Mouse (Mus musculus): ENCODE data around the gene Klf1. TPM values are rescaled to one million over a fixed set of nuclear protein-coding genes. Genes with fewer than 3 reads are reported as not detected.
"Not testable (repeated sequence)": the region's sequence is repeated elsewhere in the genome, so short reads cannot be mapped to it uniquely, and the experiment has no call there.

Klf1 gene
- polyA plus RNA-seq, 1 experiment from 2014 or later = 0.91 TPM

- Histone ChIP-seq H3K4me2 (replicated peaks) (peak overlapping the region; percentile 90), H3K4me1 (replicated peaks; ENCODE audit: control insufficient read depth, insufficient read depth, low read length) (peaks cover 10% of the 10 kb centered on the region), H3K27ac (no peak overlapping the region), H3K4me3 (replicated peaks; ENCODE audit: low read length) (peak overlapping the region; percentile 41), H3K9ac (peak overlapping the region; percentile 60), H3K9me3 (ENCODE audit: control insufficient read depth, low read length) (no peaks in the 10 kb centered on the region), H3K36me3 (replicated peaks; ENCODE audit: control insufficient read depth, insufficient read depth) (no peaks in the 10 kb centered on the region; the same call in 1 of the 2 replicates), H3K27me3 (ENCODE audit: control insufficient read depth, insufficient read depth, low read length) (peaks cover 16% of the 10 kb centered on the region; the same call in 1 of the 2 replicates)
- ATAC-seq (ENCODE audit: low FRiP score) (peak; percentile 81), DNase-seq (ENCODE audit: low spot score) (peak; percentile 80)
- under 1% methylated on average over 68 of the region's 68 CpGs for WGBS
Measured at GRCm38 (mm10) chr8:84902920-84903661, 1.4 kb downstream of the Klf1 start.

GRCm38 (mm10) chr8:84904351-84904750, 2.6 kb downstream of the Klf1 start:
- Histone ChIP-seq H3K9me3 (ENCODE audit: control insufficient read depth, low read length) (no peaks in the 10 kb centered on the region), H3K4me3 (replicated peaks; ENCODE audit: low read length) (no peak overlapping the region), H3K4me1 (replicated peaks; ENCODE audit: control insufficient read depth, insufficient read depth, low read length) (peaks cover 16% of the 10 kb centered on the region), H3K27ac (no peak overlapping the region), H3K9ac (no peak overlapping the region), H3K27me3 (ENCODE audit: control insufficient read depth, insufficient read depth, low read length) (peaks cover 17% of the 10 kb centered on the region; the same call in 1 of the 2 replicates), H3K36me3 (replicated peaks; ENCODE audit: control insufficient read depth, insufficient read depth) (no peaks in the 10 kb centered on the region; the same call in 1 of the 2 replicates), H3K4me2 (replicated peaks) (no peak overlapping the region)
- ATAC-seq (ENCODE audit: low FRiP score) = no peak
- 93% methylated on average over 7 of the region's 7 CpGs for WGBS
- no peak for DNase-seq (ENCODE audit: low spot score)

GRCm38 (mm10) chr8:84907037-84907436, 5.3 kb downstream of the Klf1 start:
- DNase-seq (ENCODE audit: low spot score) = no peak
- Histone ChIP-seq H3K4me1 (replicated peaks; ENCODE audit: control insufficient read depth, insufficient read depth, low read length) (peaks cover 16% of the 10 kb centered on the region), H3K9ac (no peak overlapping the region), H3K27me3 (ENCODE audit: control insufficient read depth, insufficient read depth, low read length) (peaks cover 30% of the 10 kb centered on the region), H3K27ac (no peak overlapping the region), H3K4me2 (replicated peaks) (no peak overlapping the region), H3K36me3 (replicated peaks; ENCODE audit: control insufficient read depth, insufficient read depth) (peaks cover 21% of the 10 kb centered on the region), H3K4me3 (replicated peaks; ENCODE audit: low read length) (no peak overlapping the region), H3K9me3 (ENCODE audit: control insufficient read depth, low read length) (no peaks in the 10 kb centered on the region)
- WGBS = 86% methylated on average over 9 of the region's 9 CpGs
- ATAC-seq (ENCODE audit: low FRiP score) = no peak

- 79% methylated on average over 8 of the region's 8 CpGs for WGBS
- ATAC-seq (ENCODE audit: low FRiP score) (no peak), DNase-seq (ENCODE audit: low spot score) (no peak)
- H3K36me3 ChIP-seq (replicated peaks; ENCODE audit: control insufficient read depth, insufficient read depth) = peaks cover 25% of the 10 kb centered on the region
- H3K27me3 ChIP-seq (ENCODE audit: control insufficient read depth, insufficient read depth, low read length) = peaks cover 29% of the 10 kb centered on the region
- peaks cover 16% of the 10 kb centered on the region for H3K4me1 ChIP-seq (replicated peaks; ENCODE audit: control insufficient read depth, insufficient read depth, low read length)
- no peak overlapping the region for H3K4me3 ChIP-seq (replicated peaks; ENCODE audit: low read length)
- H3K4me2 ChIP-seq (replicated peaks) = no peak overlapping the region
- H3K27ac ChIP-seq = no peak overlapping the region
- no peaks in the 10 kb centered on the region for H3K9me3 ChIP-seq (ENCODE audit: control insufficient read depth, low read length)
- no peak overlapping the region for H3K9ac ChIP-seq
Measured at GRCm38 (mm10) chr8:84907493-84907892, 5.8 kb downstream of the Klf1 start.

- peak overlapping the region; percentile 58 for H3K4me2 ChIP-seq (replicated peaks)
- H3K36me3 ChIP-seq (replicated peaks; ENCODE audit: control insufficient read depth, insufficient read depth) = peaks cover 30% of the 10 kb centered on the region
- not testable (repeated sequence) for H3K27ac ChIP-seq; H3K9ac ChIP-seq; ATAC-seq (ENCODE audit: low FRiP score); H3K9me3 ChIP-seq (ENCODE audit: control insufficient read depth, low read length); DNase-seq (ENCODE audit: low spot score)
- peaks cover 24% of the 10 kb centered on the region for H3K27me3 ChIP-seq (ENCODE audit: control insufficient read depth, insufficient read depth, low read length)
- 28% methylated on average over 7 of the region's 7 CpGs for WGBS
- H3K4me1 ChIP-seq (replicated peaks; ENCODE audit: control insufficient read depth, insufficient read depth, low read length) = peaks cover 12% of the 10 kb centered on the region
- peak overlapping the region; percentile 32; the same call in 1 of the 2 replicates for H3K4me3 ChIP-seq (replicated peaks; ENCODE audit: low read length)
Measured at GRCm38 (mm10) chr8:84907979-84908378, 6.3 kb downstream of the Klf1 start.

- H3K4me1 ChIP-seq (replicated peaks; ENCODE audit: control insufficient read depth, insufficient read depth, low read length) = peaks cover 10% of the 10 kb centered on the region
- peaks cover 20% of the 10 kb centered on the region for H3K27me3 ChIP-seq (ENCODE audit: control insufficient read depth, insufficient read depth, low read length)
Measured at GRCm38 (mm10) chr8:84908421-84909161, 6.9 kb downstream of the Klf1 start, which contains the start of gene Dnase2a. Gene Dnase2a, plus strand, starts transcription at chr8:84908560.

GRCm38 (mm10) chr8:84909162-84909767, 7.5 kb downstream of the Klf1 start:
- no peak overlapping the region for H3K27ac ChIP-seq

More at GRCm38 (mm10) chr8:84908421-84909161, 6.9 kb downstream of the Klf1 start, which contains the start of gene Dnase2a:
- Histone ChIP-seq H3K9ac (peak within 1 kb of the TSS; percentile 51; the same call in 1 of the 2 replicates), H3K27ac (no peak within 1 kb of the TSS), H3K4me3 (replicated peaks; ENCODE audit: low read length) (peak within 1 kb of the TSS; percentile 32), H3K36me3 (replicated peaks; ENCODE audit: control insufficient read depth, insufficient read depth) (peaks cover 36% of the 10 kb centered on the region), H3K4me2 (replicated peaks) (peak within 1 kb of the TSS; percentile 58), H3K9me3 (ENCODE audit: control insufficient read depth, low read length) (no peaks in the 10 kb centered on the region)
- WGBS = 2% methylated on average over 45 of the region's 45 CpGs
- peak; percentile 79 for ATAC-seq (ENCODE audit: low FRiP score)
- peak; percentile 82 for DNase-seq (ENCODE audit: low spot score)

GRCm38 (mm10) chr8:84909949-84910348, 8.2 kb downstream of the Klf1 start:
- Histone ChIP-seq H3K4me3 (replicated peaks; ENCODE audit: low read length) (no peak overlapping the region), H3K36me3 (replicated peaks; ENCODE audit: control insufficient read depth, insufficient read depth) (peaks cover 49% of the 10 kb centered on the region), H3K9me3 (ENCODE audit: control insufficient read depth, low read length) (no peaks in the 10 kb centered on the region), H3K27me3 (ENCODE audit: control insufficient read depth, insufficient read depth, low read length) (peaks cover 29% of the 10 kb centered on the region), H3K27ac (no peak overlapping the region), H3K4me2 (replicated peaks) (no peak overlapping the region), H3K9ac (no peak overlapping the region), H3K4me1 (replicated peaks; ENCODE audit: control insufficient read depth, insufficient read depth, low read length) (peaks cover 9% of the 10 kb centered on the region; the same call in 1 of the 2 replicates)
- no peak for ATAC-seq (ENCODE audit: low FRiP score)
- no peak for DNase-seq (ENCODE audit: low spot score)
- 88% methylated on average over 5 of the region's 5 CpGs for WGBS

More at GRCm38 (mm10) chr8:84909162-84909767, 7.5 kb downstream of the Klf1 start:
- whole genome bisulfite sequencing = 50% methylated on average over 20 of the region's 20 CpGs
- DNase-seq (ENCODE audit: low spot score) = no peak
- H3K36me3 ChIP-seq (replicated peaks; ENCODE audit: control insufficient read depth, insufficient read depth) = peaks cover 42% of the 10 kb centered on the region
- peak overlapping the region; percentile 51; the same call in 1 of the 2 replicates for H3K9ac ChIP-seq
- H3K4me3 ChIP-seq (replicated peaks; ENCODE audit: low read length) = peak overlapping the region; percentile 32
- peak overlapping the region; percentile 58 for H3K4me2 ChIP-seq (replicated peaks)
- H3K27me3 ChIP-seq (ENCODE audit: control insufficient read depth, insufficient read depth, low read length) = peaks cover 22% of the 10 kb centered on the region
- no peak for ATAC-seq (ENCODE audit: low FRiP score)
- no peaks in the 10 kb centered on the region for H3K9me3 ChIP-seq (ENCODE audit: control insufficient read depth, low read length)
- peaks cover 9% of the 10 kb centered on the region; the same call in 1 of the 2 replicates for H3K4me1 ChIP-seq (replicated peaks; ENCODE audit: control insufficient read depth, insufficient read depth, low read length)

- Histone ChIP-seq H3K36me3 (replicated peaks; ENCODE audit: control insufficient read depth, insufficient read depth) (peaks cover 55% of the 10 kb centered on the region), H3K4me2 (replicated peaks) (no peak overlapping the region), H3K9ac (no peak overlapping the region), H3K4me3 (replicated peaks; ENCODE audit: low read length) (no peak overlapping the region), H3K4me1 (replicated peaks; ENCODE audit: control insufficient read depth, insufficient read depth, low read length) (peaks cover 9% of the 10 kb centered on the region; the same call in 1 of the 2 replicates), H3K9me3 (ENCODE audit: control insufficient read depth, low read length) (no peaks in the 10 kb centered on the region), H3K27ac (no peak overlapping the region), H3K27me3 (ENCODE audit: control insufficient read depth, insufficient read depth, low read length) (peaks cover 35% of the 10 kb centered on the region)
- WGBS = 90% methylated on average over 6 of the region's 6 CpGs
- ATAC-seq (ENCODE audit: low FRiP score) = no peak
- DNase-seq (ENCODE audit: low spot score) = no peak
Measured at GRCm38 (mm10) chr8:84910551-84910950, 8.8 kb downstream of the Klf1 start.
